Mouse (Mus musculus): Measurements from ENCODE around the gene Caln1.

- no peak for TF ChIP-seq CTCF (IDR thresholded peaks at IDR 0.05; ENCODE audit: low read depth, low read length)
- no peak for TF ChIP-seq POLR2A (IDR thresholded peaks at IDR 0.05; ENCODE audit: extremely low read depth, insufficient read depth, low read length)
Measured at GRCm38 (mm10) chr5:130502541-130502940, 133.3 kb downstream of the Caln1 start.

Data from liver, adult 2 months (tissue).